Mouse (Mus musculus) ovary, postnatal 36 days (tissue): ENCODE measurements at regions not wholly inside any gene's neighbourhood (a gene's known extent, or its start where the extent isn't known, plus 50 kb on each side); places are given as distances from the start of the nearest gene placed in this dataset.

Experiments used
- DNase-seq: peaks from one replicate; pipeline ENCODE4 v3.0.0; 2022; ENCODE audit warnings: low spot score, mixed read lengths

DNA sequence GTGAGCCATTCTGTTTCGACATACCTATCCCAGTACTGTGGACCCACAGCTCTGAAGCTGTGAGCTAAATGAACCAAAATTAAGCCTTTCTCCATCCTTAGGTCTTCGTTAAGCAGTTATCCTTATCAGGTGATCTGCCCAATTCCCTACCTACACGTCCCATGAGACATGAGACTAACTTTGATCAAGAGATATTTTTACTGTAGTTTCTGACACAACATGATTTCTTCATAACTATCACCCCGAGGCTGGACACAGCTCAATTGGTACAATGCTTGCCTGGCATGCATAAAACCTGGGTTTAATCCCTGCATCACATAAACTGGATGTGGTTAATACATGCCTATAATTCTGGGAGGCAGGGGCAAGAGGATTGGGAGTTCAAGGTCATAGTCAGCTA is 82.2 kb upstream of the Elovl6 start:
- no peak for DNase-seq

- DNase-seq, result no peak
Measured at GRCm38 (mm10) chr3:129450671-129451070, 81.5 kb upstream of the Elovl6 start.

- no peak for DNase-seq
Measured at GRCm38 (mm10) chr3:129470088-129470487, 62.1 kb upstream of the Elovl6 start.

DNA sequence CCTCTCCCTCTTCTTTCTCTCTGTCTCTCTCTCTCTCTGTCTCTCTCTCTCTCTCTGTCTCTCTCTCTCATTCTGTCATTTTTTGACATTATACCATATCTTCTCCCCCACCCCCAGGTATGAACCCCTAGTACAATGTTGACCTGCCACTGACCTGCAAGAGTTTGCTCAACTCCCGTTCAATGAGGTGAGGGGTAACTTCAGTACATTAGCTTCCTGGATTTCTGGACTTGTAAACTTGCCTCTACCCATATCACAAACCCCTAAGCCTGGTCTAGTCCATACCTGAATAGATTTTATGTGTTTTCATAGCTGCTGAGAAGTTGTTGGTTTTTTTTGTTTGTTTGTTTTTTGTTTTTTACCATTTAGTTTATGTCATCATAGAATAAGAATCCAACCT is 60.8 kb upstream of the Elovl6 start:
- DNase-seq, result no peak

DNA sequence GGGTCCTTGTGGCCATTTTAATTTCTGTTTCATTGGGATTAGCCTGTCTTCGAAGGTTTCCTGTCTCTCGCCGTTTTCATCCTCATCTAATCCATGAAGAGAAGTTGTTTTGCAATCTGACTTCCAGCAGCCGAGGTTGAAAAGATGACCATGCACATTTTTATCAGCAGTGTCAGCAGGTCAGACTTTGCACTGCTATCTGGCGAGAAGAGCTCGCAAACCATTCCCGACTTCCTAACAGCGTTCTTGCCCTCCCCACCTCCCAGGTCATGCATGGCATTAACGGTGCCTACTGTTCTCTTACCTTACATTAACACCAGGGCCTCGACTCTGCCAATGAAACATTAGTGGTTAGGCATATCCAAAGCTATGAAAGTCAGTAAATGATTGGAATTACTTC is 60.1 kb upstream of the Elovl6 start:
- no peak for DNase-seq

DNA sequence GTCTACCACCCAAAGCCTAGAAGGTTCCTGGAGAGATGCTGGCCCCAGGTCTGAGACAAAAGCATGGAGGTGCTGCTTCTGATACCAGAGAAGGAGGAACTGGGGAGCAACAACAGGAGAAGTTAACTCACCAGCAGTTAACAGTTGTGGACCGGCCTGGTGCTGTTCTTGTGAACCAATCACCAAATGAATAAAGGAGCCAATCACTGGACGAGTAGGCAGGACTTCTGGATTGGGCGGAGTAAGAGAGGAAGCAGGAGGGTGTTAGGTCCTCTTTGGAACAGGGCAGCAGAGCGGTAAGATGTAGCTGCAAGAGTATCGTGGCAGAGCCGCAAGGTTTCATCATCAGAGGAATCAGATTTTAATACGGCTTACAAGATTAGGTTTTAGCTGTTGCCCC is 57.7 kb upstream of the Elovl6 start:
- no peak for DNase-seq

GRCm38 (mm10) chr3:129476250-129476649 is 55.9 kb upstream of the Elovl6 start:
- no peak for DNase-seq

DNA sequence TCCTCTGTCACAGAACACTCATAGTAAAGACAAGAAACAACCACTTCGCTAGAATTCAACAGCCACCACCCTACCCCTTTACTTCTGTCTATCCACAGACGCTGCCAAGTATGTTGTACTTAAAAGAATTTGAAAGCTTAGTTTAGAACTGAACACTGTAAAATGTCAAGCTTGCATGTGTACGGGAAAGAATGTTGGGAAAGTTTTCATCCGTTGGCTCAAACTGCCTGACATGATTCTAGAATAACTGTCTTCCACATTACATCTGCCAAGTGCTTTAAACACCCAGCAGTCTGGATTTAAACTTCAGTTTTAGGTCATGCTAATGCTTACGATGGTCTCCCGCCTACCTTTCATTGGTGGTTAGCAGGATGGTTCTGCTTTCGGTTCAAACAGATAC is 54.1 kb upstream of the Elovl6 start:
- DNase-seq, result no peak

DNA sequence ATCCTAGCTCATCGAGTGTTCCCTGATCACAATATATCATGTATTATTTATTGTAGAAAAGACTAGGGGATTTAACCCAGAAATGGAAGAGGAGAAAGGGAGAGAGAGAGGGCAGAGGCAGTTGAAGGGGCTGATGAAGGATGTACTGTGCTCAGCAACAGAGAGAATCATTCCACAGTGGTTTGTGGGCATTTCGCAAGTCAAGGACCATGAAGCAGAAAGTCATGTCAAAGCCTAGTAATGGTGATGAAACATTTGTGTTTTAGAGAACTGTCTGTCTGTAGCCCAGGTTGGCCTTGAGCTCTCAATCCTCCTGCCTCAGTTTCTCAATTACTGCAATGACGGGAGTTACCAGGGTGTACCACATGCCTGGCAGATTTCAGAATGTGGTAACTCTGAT is 50.9 kb upstream of the Elovl6 start:
- no peak for DNase-seq
